Mouse (Mus musculus) adrenal gland, postnatal 25 days (tissue): ENCODE results near the gene Map2k1. TPM values are rescaled to one million over a fixed set of nuclear protein-coding genes. Genes with fewer than 3 reads are reported as not detected.
"Not testable (repeated sequence)": the region's sequence is repeated elsewhere in the genome, so short reads cannot be mapped to it uniquely, and the experiment has no call there.

Source experiments
- DNase-seq: peaks from one replicate; pipeline ENCODE4 v3.0.0; 2021; ENCODE audit warnings: mixed read lengths
- total RNA-seq: library from RNA; stranded (reverse); gene quantifications from 2 replicates; pipeline ENCODE4 v1.2.3, GENCODE M21; 2021

The Map2k1 gene
- total RNA-seq, 1 experiment from 2014 or later = 68.3 TPM

- no peak for DNase-seq
Observed at GRCm38 (mm10) chr9:64202866-64203265, 50.6 kb downstream of the Map2k1 start.

GRCm38 (mm10) chr9:64202331-64202730 lies 51.1 kb downstream of the Map2k1 start:
- DNase-seq = no peak

GRCm38 (mm10) chr9:64199897-64200296 lies 53.5 kb downstream of the Map2k1 start:
- DNase-seq = no peak

- DNase-seq = not testable (repeated sequence)
Observed at GRCm38 (mm10) chr9:64198763-64199418, 54.5 kb downstream of the Map2k1 start.

- no peak for DNase-seq
Observed at GRCm38 (mm10) chr9:64198068-64198762, 55.2 kb downstream of the Map2k1 start.

GRCm38 (mm10) chr9:64197524-64197923 lies 55.9 kb downstream of the Map2k1 start:
- no peak for DNase-seq

GRCm38 (mm10) chr9:64195554-64195953 lies 57.9 kb downstream of the Map2k1 start:
- no peak for DNase-seq

- DNase-seq = no peak
Observed at GRCm38 (mm10) chr9:64193879-64194278, 59.6 kb downstream of the Map2k1 start.

- DNase-seq = no peak
Observed at GRCm38 (mm10) chr9:64184166-64184840, 69.1 kb downstream of the Map2k1 start.

- not testable (repeated sequence) for DNase-seq
Observed at GRCm38 (mm10) chr9:64183295-64183694, 70.1 kb downstream of the Map2k1 start.

- peak; percentile 87 for DNase-seq
Observed at GRCm38 (mm10) chr9:64178974-64179646, 74.3 kb downstream of the Map2k1 start, which contains the start of gene Snapc5. Gene Snapc5, plus strand, starts transcription at chr9:64179274.

- no peak for DNase-seq
Observed at GRCm38 (mm10) chr9:64178610-64178973, 74.8 kb downstream of the Map2k1 start.

- no peak for DNase-seq
Observed at GRCm38 (mm10) chr9:64175378-64175777, 78.1 kb downstream of the Map2k1 start.

- DNase-seq = no peak
Observed at GRCm38 (mm10) chr9:64174766-64175165, 78.7 kb downstream of the Map2k1 start.

GRCm38 (mm10) chr9:64174341-64174740 lies 79.1 kb downstream of the Map2k1 start:
- DNase-seq = no peak

GRCm38 (mm10) chr9:64173666-64174220 lies 79.7 kb downstream of the Map2k1 start:
- no peak for DNase-seq

GRCm38 (mm10) chr9:64172816-64173665 lies 80.4 kb downstream of the Map2k1 start, which contains the start of the genes Zwilch and Rpl4:
Gene Zwilch, minus strand, starts transcription at chr9:64173104.
Gene Rpl4, plus strand, starts transcription at chr9:64173375.
- DNase-seq = peak; percentile 80

- DNase-seq = no peak
Observed at GRCm38 (mm10) chr9:64172145-64172815, 81.2 kb downstream of the Map2k1 start.

- not testable (repeated sequence) for DNase-seq
Observed at GRCm38 (mm10) chr9:64169967-64170366, 83.5 kb downstream of the Map2k1 start.

GRCm38 (mm10) chr9:64160471-64160870 lies 93.0 kb downstream of the Map2k1 start:
- peak; percentile 32 for DNase-seq

GRCm38 (mm10) chr9:64156641-64157040 lies 96.8 kb downstream of the Map2k1 start:
- no peak for DNase-seq
